Mouse (Mus musculus) adrenal gland, postnatal 4 days (tissue): ENCODE measurements around the gene 9130409I23Rik. TPM values are rescaled to one million over a fixed set of nuclear protein-coding genes. Genes with fewer than 3 reads are reported as not detected.
"Not testable (repeated sequence)": the region's sequence is repeated elsewhere in the genome, so short reads cannot be mapped to it uniquely, and the experiment has no call there.

Experiments used
- DNase-seq, 2 experiments: peaks; one replicate each; pipeline ENCODE4 v3.0.0; 2021 to 2022; ENCODE audit warnings: low spot score in 2 of 2, mixed read lengths in 2 of 2
- total RNA-seq, 2 experiments: library from RNA; stranded (reverse); gene quantifications; 2 replicates each; pipeline ENCODE4 v1.2.3; 2021

9130409I23Rik gene
- total RNA-seq, 2 experiments from 2014 or later, result not detected

DNA sequence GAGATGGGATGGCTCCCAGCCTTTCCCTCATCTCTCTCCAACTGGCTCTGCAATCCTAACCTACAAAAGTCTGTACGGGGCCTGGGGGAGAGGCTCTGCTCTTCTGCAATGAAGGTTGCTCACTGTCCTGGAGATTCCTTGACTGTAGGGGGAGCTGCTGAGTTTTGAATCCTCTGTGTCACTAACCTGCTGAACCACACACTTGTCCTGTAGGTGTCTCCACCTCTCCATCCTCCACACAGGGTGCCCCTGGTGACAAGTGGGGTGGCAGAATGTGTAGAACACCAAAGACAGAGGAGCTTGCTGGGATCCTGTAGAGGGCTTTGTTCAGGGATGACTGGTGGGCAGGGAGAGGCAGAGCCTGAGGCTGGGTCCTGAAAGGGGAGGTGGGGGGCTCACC lies 28.8 kb upstream of the 9130409I23Rik start:
- peak in 1 of 2 experiments; percentile 51 for DNase-seq

GRCm38 (mm10) chr1:181035015-181035778 lies 15.8 kb upstream of the 9130409I23Rik start:
- DNase-seq, result not testable (repeated sequence)

DNA sequence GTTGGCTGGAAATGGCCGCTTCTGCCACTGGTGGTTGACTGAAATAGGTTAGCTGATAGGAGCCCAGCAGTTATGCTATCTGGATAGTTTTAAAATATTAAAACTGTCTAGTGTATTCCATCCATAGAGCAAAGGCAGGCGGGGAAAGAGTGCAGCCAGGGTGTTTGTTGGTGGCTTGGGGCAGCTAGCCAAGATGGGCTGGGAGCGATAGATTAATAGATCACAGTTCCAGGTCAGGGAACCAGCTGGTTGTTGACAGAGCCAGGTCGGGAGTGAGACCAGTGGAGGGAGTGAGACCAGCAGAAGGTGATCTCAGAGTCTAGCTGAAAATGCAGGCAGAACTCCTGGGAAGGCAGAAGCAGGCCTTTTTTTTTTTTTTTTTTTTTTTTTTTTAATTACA lies 13.4 kb upstream of the 9130409I23Rik start:
- DNase-seq, result no peak

- no peak for DNase-seq
These were observed 11.4 kb upstream of the 9130409I23Rik start for GRCm38 (mm10) chr1:181039652-181040051.

DNA sequence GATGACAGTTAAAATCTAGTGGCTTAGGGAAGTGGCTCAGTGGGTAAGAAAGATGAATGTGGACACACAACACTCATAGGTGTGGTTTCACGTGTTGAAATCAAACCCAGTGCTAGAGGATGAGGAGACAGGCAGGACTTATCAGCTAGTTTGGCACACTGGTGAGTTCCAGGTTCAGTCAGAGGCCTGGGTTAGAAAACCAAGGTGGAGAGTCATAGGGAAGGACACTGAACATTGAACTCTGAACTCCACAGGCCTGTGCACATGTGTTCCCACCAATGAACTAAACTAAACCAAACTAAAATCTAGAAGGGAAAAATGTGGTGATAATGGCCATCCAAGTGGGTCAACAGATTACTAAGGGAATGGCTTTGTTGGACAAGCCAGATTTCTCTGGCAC lies 3.5 kb upstream of the 9130409I23Rik start:
- no peak for DNase-seq

GRCm38 (mm10) chr1:181049328-181049842 lies 1.7 kb upstream of the 9130409I23Rik start:
- no peak for DNase-seq

GRCm38 (mm10) chr1:181052898-181053297 lies 1.9 kb downstream of the 9130409I23Rik start:
- DNase-seq, result no peak

DNA sequence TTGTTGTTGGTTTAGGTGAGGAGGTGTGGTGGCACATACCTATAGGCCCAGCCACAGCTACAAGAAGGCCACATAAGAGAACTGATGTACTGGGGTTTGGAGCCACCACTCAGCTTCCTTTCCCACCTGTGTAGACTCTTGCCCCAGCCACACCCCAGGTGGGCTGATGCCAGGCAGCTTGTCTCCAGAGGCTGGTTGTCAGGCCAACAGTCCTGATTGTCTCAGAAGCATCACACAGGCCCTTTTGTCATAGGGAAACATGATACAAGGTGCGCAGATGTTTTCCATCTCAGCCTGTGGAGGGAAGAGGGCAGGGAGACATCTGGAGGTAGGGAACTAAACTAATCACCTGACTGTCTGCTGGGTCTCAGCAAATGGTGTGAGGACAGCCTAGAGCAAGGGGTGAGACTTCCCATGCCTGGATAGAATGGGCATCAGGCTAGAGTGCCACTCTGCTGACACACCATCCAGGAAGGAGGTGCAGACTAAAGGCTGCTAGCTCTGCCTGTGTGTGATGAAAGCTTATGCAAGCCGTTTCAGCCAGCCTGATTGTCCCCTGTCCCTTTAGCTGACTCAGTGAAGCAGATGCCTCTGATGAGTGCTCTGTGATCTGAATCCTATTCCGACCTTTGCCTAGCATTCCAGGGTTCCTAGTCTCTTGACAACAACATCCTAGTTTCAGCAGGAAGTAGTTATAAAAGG lies 10.9 kb downstream of the 9130409I23Rik start:
- DNase-seq, result no peak

DNA sequence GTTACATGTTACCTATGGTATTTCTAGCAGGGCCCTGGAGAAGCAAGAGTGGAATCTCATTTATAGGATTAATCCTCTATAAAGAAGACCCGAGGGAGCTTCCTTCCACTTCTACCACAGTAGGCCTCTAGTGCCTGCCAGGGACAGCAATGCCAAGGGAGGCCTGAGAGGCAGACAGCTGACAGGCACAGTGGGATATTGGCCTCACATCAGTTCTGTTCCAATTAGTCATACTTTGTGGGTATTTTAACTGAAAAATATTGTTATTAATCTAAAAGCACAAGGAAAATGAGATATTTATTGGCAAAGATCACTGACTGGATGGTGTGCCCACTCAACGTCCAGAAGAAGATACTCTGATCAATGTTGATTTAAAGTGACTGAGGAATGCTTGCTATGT lies 13.0 kb downstream of the 9130409I23Rik start:
- no peak for DNase-seq

DNA sequence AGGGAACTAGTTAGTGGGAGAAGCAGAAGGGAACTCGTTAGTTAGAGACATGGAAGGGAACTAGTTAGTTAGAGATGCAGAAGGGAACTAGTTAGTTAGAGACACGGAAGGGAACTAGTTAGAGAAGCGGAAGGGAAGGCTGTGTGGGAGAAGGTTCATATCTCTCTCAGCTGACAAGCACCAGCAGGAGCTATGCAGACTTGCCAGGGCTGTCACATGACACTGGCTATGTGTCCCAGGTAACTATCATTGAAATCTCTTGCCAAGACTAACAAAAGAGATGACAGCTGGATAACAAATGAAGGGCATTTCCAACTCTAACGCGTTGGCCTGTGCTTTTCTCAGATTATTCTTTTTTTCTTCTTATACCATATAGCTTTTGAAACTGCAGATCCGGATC lies 13.6 kb downstream of the 9130409I23Rik start:
- no peak for DNase-seq

GRCm38 (mm10) chr1:181068344-181068743 lies 17.3 kb downstream of the 9130409I23Rik start:
- DNase-seq, result no peak

GRCm38 (mm10) chr1:181069671-181070070 lies 18.6 kb downstream of the 9130409I23Rik start:
- DNase-seq, result no peak

GRCm38 (mm10) chr1:181073075-181073474 lies 22.0 kb downstream of the 9130409I23Rik start:
- DNase-seq, result no peak

GRCm38 (mm10) chr1:181084021-181084420 lies 33.0 kb downstream of the 9130409I23Rik start:
- no peak for DNase-seq

GRCm38 (mm10) chr1:181090048-181090447 lies 39.0 kb downstream of the 9130409I23Rik start:
- DNase-seq, result no peak

Other genes with a start within 250 kb of the 9130409I23Rik start
- 1,000 to 10,000 TPM; 1,038 to 1,039 TPM for gene H3f3a, start 237.3 kb upstream of the 9130409I23Rik start, total RNA-seq
- gene Sde2, start 200.1 kb upstream of the 9130409I23Rik start, total RNA-seq, result 10 to 100 TPM; 30.5 to 30.7 TPM
- under 1 TPM; 0.39 to 0.45 TPM for gene Lefty2, start 158.1 kb upstream of the 9130409I23Rik start, total RNA-seq
- 10 to 100 TPM; 43.6 to 43.7 TPM for gene Pycr2, start 146.9 kb upstream of the 9130409I23Rik start, total RNA-seq
- gene Lefty1, start 116.2 kb upstream of the 9130409I23Rik start, total RNA-seq, result 1 to 10 TPM; 1.4 to 2.7 TPM
- 10 to 100 TPM; 32.2 to 33.0 TPM for gene Tmem63a, start 108.9 kb upstream of the 9130409I23Rik start, total RNA-seq
- gene Ephx1, start 30.3 kb upstream of the 9130409I23Rik start, total RNA-seq, result 10 to 100 TPM; 85.8 to 86.5 TPM
- 10 to 100 TPM; 28.8 to 28.9 TPM for gene Nvl, start 93.0 kb downstream of the 9130409I23Rik start, total RNA-seq
- 10 to 100 TPM; 39.6 to 42.8 TPM for gene Cnih4, start 93.5 kb downstream of the 9130409I23Rik start, total RNA-seq
- gene Wdr26, start 160.8 kb downstream of the 9130409I23Rik start, total RNA-seq, result 100 to 1,000 TPM; 162 to 186 TPM